Mouse (Mus musculus) heart, adult 11 months (tissue): ENCODE results near the gene Tcl1b3.

Experiments used
- DNase-seq: peaks from one replicate; pipeline ENCODE4 v3.0.0; 2022

The Tcl1b3 gene

GRCm38 (mm10) chr12:105235091-105235490 lies 44.2 kb downstream of the Tcl1b3 start:
- peak; percentile 60 for DNase-seq

- DNase-seq = peak; percentile 35
Observed at GRCm38 (mm10) chr12:105239060-105239459, 48.2 kb downstream of the Tcl1b3 start.
